Mouse (Mus musculus): ENCODE measurements around the gene Akp3. TPM values are rescaled to one million over a fixed set of nuclear protein-coding genes. Genes with fewer than 3 reads are reported as not detected.

Akp3 gene
- not detected for total RNA-seq (2021)
- long read RNA-seq, experiment 1 = 0 reads
- long read RNA-seq, experiment 2 = 0 reads

DNA sequence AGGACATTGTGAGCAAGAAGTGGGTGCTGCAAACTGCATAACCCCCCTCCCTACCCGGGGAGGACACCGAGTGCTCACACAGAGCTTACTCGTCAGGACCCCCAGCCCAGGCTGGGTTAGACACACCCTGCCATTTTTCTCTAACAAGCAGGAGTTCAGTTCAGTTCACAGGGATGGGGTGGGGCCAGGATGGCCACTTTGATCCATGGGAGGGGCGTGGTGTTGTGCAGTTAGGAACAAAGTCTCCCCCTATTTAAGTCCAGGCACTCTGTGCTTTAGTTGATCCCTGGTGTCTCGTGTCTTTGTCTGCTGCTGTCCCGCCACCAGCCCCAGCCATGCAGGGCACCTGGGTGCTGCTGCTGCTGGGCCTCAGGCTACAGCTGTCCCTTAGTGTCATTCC, at the start of gene Akp3:
Akp3 (plus strand) TSS at position 301 of the 400 bp plus-strand sequence.
- DNase-seq (ENCODE audit: low spot score in 2 of 2) = no peak

DNA sequence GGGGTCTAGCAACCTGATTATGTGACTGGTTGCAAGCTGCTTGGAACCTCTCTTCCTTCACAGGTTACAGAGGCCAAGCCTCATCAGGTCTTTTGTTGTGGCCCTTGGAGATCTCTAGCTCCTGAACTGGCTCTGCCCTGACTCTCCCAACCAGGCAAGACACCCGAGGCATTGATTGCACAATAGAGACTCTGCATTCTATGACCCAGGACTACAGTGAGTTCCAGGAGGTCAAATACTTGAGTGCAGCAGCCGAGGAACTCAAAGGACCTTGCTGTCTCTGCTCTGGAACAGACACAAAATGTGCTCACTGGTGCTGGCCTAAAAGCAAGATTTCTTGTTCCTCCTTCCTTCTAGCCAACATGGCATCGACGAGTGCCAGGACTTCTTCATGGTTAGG, 38.6 kb upstream of the Akp3 start:
- no peak for DNase-seq (ENCODE audit: low spot score in 2 of 2)

DNA sequence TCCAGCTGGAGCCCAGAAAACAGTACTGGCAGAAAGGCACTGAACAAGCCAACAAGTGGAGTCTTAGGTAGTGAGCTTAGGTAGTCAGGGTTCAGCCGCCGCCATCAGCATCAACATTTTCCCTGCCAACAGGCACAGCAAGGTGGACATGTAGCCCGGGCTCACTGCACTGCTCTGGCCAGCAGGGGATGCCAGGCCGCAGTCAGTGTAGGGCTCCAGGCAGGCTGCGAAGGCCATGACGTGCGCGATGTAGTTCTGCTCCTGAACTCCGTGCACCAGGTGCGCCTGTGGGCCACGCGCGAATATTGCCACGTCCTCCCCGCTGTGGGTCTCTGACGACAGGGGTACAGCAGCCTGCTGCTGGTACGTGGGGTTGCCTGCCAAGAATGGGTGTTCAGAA, 37.8 kb upstream of the Akp3 start:
- DNase-seq (ENCODE audit: low spot score in 2 of 2) = no peak

DNA sequence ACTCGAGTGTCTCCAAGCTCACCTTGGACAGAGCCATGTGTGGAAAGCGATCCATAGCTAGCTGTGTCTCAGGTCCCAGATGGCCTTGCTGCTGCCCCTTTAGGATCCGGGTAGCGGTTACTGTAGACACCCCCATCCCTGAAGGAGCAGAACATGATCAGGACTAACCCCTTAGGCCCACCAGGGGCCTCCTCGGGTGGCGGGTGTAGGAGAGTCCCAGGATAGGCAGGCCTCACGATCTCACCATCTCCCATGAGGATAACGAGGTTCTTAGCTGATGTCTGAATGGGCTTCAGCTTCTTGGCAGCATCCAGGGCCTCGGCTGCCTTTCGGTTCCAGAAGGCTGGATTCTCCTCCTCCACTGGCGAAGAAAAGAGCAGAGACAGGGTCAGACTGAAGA, 35.5 kb upstream of the Akp3 start:
- DNase-seq (ENCODE audit: low spot score in 2 of 2) = no peak

DNA sequence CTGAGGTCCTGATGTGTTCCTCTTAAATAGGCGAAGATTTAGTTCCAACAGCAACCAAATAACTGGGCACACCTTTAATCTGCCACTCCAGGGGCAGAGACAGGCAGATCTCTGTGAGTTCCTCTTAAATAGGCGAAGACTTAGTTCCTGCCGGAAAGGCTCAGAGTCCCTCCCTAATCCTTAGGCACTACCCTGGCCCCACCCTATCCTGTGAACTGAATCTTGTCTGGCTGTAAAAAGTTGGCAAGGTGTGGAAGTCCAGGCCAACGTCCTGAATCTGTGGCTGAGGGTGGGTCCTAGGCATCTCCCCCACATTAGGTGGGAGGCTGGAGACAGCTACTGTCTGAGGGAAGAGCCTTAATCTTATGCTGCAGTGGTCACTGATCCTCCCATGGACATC, 34.9 kb upstream of the Akp3 start, which contains the start of gene Alppl2:
Alppl2 (minus strand) TSS at position 101 of the 400 bp plus-strand sequence.
- no peak for DNase-seq (ENCODE audit: low spot score in 2 of 2)

DNA sequence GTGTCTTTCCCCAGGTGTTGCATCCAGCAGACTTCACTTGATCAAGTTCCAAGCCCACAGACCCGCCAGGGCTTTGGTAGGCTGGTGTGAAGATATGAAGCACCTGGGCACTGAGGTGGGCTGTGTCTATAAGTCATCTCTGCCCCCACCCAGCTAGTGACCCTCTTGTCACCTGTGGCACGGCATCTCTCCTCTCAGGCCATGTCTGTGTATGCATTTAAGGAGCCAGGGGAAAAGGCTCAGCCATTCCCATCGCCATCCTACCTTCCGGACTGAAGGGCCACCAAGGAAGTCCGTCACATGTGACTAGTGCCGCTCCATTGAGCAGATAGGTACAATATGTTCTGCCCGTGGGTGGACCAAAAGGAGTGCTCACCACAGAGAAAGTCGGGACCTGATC, 29.1 kb upstream of the Akp3 start:
- no peak for DNase-seq (ENCODE audit: low spot score in 2 of 2)

DNA sequence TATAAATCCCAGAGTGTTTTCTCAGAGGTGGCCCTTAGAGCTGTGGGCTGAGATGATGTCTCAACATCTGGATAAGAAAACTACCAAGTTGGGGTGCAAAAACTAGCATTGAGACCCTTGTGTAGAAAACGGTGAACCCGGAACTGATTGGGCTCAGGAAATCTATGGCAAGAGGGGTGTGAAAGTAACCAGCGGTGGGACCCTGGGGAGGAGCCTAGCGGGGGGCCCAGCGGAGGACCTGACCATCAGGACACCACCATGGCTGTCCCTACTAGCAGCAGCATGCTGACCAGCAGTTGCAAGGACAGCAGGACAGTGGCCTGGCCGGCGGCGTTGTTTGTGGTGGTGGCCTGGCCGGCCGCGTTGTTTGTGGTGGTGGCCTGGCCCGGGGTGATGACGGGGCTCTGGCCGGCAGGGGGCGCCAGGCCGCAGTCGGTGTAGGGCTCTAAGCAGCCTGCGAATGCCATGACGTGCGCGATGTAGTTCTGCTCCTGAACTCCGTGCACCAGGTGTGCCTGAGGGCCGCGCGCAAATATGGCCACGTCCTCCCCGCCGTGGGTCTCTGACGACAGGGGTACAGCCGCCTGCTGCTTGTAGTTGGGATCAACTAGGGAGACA, 26.3 kb upstream of the Akp3 start:
- DNase-seq (ENCODE audit: low spot score in 2 of 2) = peak; percentile 22 to 55

DNA sequence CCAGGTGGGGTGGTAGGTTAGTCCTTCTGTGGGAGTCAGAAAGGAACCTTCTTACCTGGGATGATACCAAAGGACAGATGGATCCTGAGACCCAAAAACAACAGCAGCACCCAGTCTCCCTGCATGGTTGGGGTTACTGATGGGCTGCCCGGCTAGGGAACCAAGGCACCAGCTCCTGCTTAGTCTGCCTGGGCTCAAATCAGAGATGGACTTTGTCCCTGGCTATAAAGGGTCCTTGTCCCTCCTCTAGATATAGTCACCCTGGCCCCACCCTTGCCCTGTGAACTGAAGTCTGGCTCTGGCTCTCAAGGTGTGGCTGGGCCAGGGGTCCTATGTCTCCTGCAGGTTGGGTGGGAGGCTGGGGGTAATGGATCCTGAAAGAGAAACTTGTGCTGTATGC, 23.4 kb upstream of the Akp3 start, which contains the start of gene Alpi:
Alpi (minus strand) TSS at position 196 of the 400 bp plus-strand sequence.
- no peak for DNase-seq (ENCODE audit: low spot score in 2 of 2)

DNA sequence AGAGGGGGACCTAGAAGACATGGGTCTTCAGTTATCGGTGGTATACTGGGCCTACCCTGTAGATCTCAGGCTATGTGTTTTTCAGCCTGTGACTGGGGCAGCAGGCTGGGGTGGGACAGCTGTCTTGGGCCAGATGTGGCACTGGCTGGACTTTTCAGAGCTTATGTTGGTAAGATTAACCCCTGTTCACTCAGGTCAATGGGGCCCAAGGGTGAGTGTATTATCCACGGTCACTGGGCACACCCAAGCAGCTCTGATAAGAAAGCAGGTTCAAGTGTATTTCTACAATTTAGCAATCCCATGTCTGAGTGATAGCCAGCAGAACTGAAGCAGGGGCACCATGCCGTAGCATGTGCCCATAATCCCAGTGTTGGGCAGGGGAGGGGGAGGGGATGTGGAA, 22.7 kb upstream of the Akp3 start:
- no peak for DNase-seq (ENCODE audit: low spot score in 2 of 2)

DNA sequence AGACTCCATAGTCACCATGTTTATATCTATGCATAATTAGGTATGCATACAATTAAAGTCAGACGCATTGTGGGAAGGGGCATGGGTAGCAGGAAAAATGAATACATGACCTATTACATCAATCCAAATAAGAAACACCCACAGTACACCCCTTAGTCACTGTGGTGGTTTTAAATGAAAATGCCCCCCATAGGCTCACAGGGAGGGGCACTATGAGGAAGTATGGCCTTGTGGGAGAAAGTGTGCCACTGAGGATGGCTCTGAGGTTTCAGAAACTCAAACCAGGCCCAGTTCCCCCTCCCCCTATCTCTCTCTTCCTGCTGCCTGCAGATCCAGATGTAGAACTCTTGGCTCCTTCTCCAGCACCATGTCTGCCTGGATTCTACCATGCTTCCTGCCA, 20.8 kb upstream of the Akp3 start:
- no peak for DNase-seq (ENCODE audit: low spot score in 2 of 2)

DNA sequence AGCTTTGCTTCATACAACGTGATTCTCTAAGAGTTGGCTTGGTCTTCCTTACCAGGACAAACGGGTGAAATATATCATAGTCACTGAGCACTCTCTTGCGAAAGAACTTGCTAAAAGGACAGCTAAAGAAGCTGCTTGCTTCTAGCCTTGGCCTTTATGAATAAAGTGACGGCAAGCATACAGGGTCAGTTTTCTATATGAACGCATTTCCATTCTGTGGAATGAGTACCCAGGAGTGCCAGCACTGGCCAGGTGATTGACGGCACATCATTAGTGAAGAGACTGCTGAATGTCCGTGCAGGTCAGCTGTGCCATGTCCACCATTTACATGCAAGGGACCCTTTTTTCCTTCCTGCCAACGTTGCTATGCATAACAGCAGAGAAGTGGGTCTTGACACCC, 18.2 kb upstream of the Akp3 start:
- DNase-seq (ENCODE audit: low spot score in 2 of 2) = no peak

DNA sequence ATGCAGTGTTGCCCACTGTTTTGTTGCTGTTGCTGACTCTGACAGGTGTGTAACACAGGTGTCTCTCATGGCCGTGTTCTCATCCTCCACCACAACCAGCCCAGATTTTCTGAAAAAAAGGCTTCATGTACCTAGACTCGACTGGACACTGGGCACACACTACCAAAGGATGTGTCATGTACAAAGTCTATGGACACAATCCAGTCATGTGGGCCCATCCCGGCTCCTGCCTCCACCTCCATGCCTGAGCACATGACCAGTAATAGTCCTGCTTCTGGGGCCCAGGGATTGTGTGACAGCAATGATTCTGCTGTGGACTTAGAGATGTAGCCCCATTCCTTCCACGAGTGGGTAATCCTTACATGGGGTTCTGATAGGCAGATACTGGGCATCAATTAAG, 16.2 kb upstream of the Akp3 start:
- DNase-seq (ENCODE audit: low spot score in 2 of 2) = no peak

DNA sequence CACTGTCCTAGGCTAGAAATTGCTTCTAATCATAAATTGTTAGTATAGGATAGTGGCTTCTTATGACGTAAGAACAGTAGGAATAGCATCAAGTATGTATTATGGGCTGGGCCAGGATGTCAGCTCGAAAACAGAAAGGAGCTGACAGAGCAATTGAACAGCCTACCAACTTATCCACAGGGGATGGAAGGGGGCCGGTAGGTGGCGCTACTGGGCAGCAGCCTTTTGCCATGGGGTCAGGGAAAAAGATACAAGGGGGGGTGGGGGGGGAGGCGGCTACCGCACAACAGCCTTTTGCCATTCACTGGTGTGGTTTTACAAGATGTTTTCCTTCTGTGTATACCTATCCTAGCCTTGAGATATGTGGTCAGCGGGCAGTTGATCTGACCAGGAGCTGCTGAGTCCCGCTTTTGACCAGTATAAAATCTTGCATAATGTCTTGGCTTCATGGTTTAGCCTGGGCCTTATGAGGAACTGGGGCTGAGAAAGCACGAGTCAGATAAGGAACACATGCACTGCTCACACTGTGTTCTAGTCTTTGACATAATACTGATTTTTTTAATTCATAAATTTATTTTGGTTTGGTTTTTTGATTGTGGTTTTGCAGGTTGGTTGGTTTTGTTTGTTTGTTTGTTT, 12.9 kb upstream of the Akp3 start:
- peak; percentile 12 for DNase-seq (ENCODE audit: low spot score in 2 of 2)

DNA sequence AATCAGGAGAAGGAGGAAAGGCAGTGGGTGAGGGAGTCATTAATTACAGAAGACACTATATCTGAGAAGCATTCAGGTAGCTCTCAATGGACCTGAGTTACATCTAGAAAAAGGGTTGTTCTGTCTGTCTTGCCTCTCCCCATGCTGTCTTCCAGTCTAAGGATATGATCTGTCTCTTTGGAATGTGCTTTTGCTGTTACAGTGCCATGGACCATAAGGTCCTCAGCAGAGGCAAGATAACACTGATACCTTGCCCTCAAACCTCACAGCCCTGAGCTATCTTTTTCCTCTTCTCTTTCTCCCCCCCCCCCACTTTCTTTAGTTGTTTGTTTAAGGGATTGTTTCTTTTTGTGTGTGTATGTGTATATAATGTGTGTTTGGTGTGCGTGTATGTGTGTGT, 10.0 kb upstream of the Akp3 start:
- DNase-seq (ENCODE audit: low spot score in 2 of 2) = no peak

DNA sequence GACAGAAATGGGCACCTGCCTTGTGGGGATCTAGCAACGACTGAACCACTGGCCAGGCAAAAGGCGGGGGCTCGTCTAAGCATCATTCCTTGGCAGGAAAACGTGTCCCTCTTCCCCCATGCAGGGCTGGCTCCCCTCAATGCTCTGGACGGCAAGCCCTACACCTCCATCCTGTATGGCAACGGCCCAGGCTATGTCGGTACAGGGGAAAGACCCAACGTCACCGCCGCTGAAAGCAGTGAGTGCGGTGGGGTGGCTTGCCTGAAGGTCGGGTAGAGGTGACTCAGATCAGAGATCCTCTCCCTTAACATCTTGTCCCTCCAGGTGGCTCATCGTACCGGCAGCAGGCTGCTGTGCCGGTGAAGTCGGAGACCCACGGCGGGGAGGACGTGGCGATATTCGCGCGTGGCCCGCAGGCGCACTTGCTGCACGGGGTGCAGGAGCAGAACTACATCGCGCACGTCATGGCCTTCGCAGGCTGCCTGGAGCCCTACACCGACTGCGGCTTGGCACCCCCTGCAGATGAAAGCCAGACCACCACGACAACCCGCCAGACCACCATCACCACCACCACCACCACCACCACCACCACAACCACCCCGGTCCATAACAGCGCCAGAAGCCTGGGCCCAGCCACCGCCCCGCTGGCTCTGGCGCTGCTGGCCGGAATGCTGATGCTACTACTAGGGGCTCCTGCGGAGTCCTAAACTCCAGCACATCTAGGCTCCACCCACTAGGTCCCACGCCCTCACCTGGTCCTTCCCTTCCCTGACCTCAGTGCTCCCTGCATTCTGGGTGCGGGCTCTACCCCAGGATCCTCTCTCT, 2.6 kb downstream of the Akp3 start:
- DNase-seq (ENCODE audit: low spot score in 2 of 2) = peak; percentile 40 to 45

DNA sequence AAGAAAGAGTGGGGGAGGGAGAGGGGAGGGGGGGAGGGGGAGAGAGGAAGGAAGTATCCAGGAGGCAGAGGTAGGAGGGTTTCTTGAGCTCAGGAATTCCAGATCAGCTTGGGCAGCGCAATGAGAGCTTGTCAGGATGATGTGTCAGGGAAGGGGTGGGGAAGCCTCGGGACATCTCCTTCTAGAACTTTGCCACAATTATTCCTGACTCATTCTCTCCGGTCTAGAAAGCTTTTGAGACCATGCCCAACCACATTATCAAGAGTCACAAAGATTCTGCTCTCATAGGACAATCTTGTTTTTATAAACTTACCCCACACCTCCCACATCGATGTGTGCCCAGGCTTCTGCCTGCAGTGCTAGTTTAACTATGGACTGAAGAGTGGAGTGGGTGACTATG, 7.0 kb downstream of the Akp3 start:
- DNase-seq (ENCODE audit: low spot score in 2 of 2) = no peak

DNA sequence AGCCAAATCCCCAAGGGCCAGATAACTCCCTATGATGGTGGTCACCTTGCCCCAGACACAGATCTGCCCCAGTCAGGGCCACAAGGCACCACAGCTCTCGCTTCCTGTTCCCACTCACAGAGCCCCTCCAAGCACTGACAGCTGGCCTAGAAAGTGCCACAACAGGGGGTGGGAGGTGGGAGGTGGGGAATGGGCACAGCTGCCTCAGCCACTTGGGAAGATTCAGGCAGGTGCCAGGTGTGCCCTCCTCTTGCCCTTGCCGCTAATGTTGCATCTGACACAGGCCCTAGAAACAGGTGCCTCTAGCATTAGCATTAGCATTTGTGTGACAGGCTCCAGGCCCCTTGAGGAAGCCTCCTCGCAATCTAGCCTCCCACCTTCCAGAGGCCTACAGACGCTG, 16.8 kb downstream of the Akp3 start:
- no peak for DNase-seq (ENCODE audit: low spot score in 2 of 2)

DNA sequence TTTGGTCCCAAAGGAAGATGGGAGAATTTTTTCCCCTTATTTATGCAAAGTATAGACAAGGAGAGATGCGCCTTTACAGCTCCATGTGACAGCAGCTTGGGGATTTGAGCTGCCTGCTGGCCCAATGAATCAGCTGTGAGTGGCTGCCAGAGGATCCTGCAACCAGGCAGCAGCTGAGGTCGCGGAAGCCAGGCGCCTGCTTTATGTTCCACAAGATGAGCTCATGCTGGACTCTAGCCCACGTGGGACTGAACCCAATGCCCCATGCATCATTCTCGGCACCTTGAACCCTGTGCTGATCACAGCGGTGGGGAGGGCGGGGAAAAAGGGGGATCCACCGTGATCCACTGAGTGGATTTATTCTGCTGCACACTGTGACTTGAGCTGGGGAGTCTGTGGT, 17.7 kb downstream of the Akp3 start:
- no peak for DNase-seq (ENCODE audit: low spot score in 2 of 2)

DNA sequence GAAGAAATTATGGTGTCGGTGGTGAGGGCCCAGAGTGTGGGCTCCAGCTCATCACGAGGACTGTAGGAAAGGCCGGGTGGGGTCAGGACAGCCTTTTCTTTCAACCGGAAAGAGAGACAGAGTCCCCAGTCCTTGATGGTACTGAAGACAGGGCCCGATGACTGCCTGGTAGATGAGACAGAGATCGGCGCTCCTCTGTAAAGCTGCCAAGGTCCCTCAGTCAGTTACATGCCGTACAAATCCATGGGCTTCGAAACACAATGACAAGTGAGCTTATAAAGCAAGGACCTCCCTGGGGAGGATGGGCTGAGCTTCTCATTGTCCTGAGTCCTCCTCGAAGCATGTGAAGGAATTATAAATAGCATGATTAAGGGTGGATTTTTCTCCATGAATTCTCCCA, 18.4 kb downstream of the Akp3 start:
- no peak for DNase-seq (ENCODE audit: low spot score in 2 of 2)

DNA sequence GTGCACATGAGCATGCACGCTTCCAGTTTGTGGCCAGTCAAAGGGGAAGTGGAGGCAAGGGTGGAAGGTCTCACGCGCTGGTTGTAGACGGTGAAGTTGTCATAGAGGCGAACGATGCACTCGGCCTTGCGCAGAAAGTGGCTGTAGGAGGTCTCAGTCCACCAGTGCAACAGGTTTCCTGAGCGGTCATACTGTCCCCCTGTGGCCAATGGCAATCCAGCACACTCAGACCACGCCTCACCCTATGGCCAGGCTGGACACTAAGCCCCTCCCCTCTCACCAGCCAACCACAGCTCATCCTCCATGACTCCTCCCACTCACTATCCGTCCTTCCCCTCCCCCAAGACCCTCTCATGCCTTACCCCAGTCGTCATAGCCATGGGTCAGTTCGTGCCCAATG, 24.6 kb downstream of the Akp3 start:
- DNase-seq (ENCODE audit: low spot score in 2 of 2) = no peak

DNA sequence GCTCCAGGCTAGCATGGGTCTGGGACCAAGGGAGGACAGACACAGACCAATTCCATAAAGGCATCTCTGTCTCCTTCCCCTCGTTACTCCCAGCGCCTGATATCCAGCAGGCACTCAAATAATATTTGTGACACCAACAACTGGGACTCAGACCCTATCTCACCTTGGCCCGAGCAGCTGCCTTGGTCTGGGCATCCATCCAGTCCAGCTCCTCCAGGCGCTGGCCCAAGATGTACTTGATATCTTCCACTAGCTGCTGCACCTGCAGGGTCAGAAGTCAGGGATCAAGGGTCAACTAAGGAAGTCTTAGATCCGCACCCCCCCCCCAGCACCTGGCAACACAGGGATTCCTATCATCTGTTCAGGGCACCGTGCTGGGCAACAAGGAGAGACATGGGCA, 26.5 kb downstream of the Akp3 start:
- no peak for DNase-seq (ENCODE audit: low spot score in 2 of 2)

DNA sequence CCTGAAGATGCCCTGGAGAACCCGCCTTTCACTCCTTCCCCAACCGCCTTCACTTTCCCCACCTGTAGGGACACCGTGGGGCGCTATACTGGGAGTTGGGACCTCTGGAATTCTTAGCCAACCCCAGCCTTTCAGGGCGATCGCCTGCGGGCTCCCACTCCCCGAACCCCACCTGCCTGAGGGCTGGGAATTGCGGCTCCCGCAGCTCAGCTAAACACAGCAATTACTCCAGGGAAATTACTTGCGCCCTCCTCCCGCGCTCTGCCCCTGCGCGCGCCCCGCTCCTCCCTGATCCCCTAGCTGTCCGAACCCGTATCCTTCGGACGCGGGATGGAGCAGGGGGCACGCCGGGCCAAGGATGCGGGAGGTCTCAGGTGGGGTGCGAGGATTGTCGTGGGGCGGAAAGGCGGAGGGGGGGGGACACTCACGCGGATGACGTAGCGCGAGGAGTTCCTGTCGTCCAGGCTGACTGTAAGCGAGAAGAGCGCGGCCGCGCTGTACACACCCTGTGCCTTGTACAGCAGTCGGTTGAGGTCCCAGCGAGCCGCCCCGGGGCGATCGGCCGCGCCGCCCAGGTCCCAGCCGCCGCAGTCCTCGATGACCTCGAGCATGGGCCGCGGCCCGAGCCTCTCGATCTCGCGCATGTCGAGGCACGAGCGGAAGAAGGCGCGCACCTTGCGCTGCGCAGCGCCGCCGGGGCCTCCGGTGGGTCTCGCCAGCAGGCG, 29.2 kb downstream of the Akp3 start:
- DNase-seq (ENCODE audit: low spot score in 2 of 2) = no peak
